Mouse (Mus musculus): ENCODE measurements around the gene Tnfrsf26. TPM values are rescaled to one million over a fixed set of nuclear protein-coding genes. Genes with fewer than 3 reads are reported as not detected.

The Tnfrsf26 gene
- total RNA-seq (2023) = 6.8 to 8.3 TPM (median 7.0 TPM) in 4 replicates

GRCm38 (mm10) chr7:143628540-143628939, at the start of gene Tnfrsf26:
Tnfrsf26 (minus strand) TSS chr7:143628722.

GRCm38 (mm10) chr7:143649034-143649768, 20.7 kb upstream of the Tnfrsf26 start, which contains the start of gene Tnfrsf22:
Tnfrsf22 (minus strand) TSS chr7:143649661.

GRCm38 (mm10) chr7:143599428-143600230, 28.9 kb downstream of the Tnfrsf26 start, which contains the start of gene Cars:
Cars (minus strand) TSS chr7:143600090.

Other genes with a start within 250 kb of the Tnfrsf26 start
- gene Cdkn1c, start 167.7 kb downstream of the Tnfrsf26 start, total RNA-seq (2023) = 0.89 to 1.7 TPM (median 1.2 TPM) in 4 replicates
- gene Slc22a18, start 155.0 kb downstream of the Tnfrsf26 start, total RNA-seq (2023) = not detected in 4 replicates
- not detected in 4 replicates for gene Phlda2, start 125.6 kb downstream of the Tnfrsf26 start, total RNA-seq (2023)
- 142 to 164 TPM (median 150 TPM) in 4 replicates for gene Nap1l4, start 79.6 kb downstream of the Tnfrsf26 start, total RNA-seq (2023)
- 56.7 to 59.4 TPM (median 57.8 TPM) in 4 replicates for gene Cars, start 28.6 kb downstream of the Tnfrsf26 start, total RNA-seq (2023)
- gene Tnfrsf22, start 20.9 kb upstream of the Tnfrsf26 start, total RNA-seq (2023) = 4.8 to 5.8 TPM (median 5.1 TPM) in 4 replicates
- gene Tnfrsf23, start 57.1 kb upstream of the Tnfrsf26 start, total RNA-seq (2023) = 0.82 to 1.6 TPM (median 1.1 TPM) in 4 replicates
- 35.8 to 43.2 TPM (median 39.0 TPM) in 4 replicates for gene Osbpl5, start 128.3 kb upstream of the Tnfrsf26 start, total RNA-seq (2023)
- gene Mrgprg, start 138.3 kb upstream of the Tnfrsf26 start, total RNA-seq (2023) = not detected in 4 replicates
- 10.7 to 13.3 TPM (median 11.6 TPM) in 4 replicates for gene Mrgpre, start 155.8 kb upstream of the Tnfrsf26 start, total RNA-seq (2023)
- 17.8 to 21.0 TPM (median 19.2 TPM) in 4 replicates for gene Nadsyn1, start 194.1 kb upstream of the Tnfrsf26 start, total RNA-seq (2023)
- 14.4 to 19.9 TPM (median 16.5 TPM) in 4 replicates for gene Dhcr7, start 194.4 kb upstream of the Tnfrsf26 start, total RNA-seq (2023)
- not detected in 4 replicates for gene Gm498, start 238.1 kb upstream of the Tnfrsf26 start, total RNA-seq (2023)